Mouse (Mus musculus) 3T3-L1 (cell line): ENCODE measurements around the gene Lysmd4.
"Not testable (repeated sequence)": the region's sequence is repeated elsewhere in the genome, so short reads cannot be mapped to it uniquely, and the experiment has no call there.

Experiments used
- DNase-seq: peaks from one replicate; pipeline ENCODE4 v3.0.0-alpha.2; 2015; ENCODE audit warnings: low read depth, low spot score

Lysmd4 gene

GRCm38 (mm10) chr7:67230640-67231140 is 8.3 kb downstream of the Lysmd4 start:
- DNase-seq = no peak

DNA sequence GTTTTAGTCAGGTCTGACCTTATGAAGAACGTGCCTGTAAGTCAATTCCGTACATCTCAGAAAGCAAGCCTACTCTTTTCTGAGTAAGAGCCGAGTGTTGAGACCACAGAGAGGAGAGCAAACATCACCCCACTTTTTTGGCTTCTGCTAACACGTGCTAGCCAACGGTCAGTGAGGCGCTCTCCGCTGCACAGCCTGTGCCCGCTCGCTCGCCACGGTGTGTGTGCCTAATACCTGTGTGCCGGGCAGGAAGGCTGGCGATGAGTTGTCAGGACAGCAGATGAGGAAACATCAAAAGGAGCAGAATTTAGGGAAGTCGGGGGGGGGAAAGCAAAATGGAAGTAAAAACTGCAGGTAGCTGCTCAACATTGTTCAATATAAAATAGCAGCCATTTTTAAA is 10.2 kb downstream of the Lysmd4 start:
- DNase-seq = no peak

DNA sequence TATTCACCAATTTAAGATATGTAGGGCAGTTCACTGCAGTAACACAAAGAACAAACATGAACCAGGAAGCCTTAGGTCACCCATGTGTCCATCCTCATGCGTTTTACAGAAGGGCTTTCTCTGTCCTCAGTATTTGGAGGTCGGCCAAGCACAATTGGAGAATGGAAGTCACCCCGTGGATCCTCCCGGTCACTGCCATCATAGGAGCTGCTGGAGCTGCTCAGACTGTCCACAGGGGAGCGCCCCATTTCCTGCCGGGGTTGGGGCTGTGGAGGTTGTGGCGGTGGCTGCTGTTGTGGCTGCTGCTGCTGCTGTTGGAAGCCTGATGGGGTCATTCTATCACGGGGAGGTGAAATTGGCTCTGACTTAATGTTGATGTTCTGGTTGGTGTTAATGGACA is 12.5 kb downstream of the Lysmd4 start:
- DNase-seq = no peak

DNA sequence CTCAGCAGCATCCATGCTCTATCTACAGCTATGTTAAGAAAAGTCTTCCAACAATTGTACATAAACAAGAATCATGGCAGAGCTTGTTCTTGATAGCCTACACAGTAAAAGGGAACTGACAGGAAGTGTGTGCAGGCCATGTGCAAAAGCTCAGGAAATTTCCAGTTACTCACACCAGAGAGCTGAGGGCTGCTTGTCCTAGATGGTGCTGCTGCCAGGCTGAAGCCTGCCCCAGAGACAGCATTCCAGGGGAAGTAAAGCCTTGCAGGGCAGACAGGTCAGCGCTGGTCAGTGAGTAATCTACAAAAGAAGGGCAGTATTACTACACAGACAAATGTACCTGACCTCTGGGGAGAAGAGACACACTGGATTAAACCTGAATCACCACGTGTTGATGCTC is 14.0 kb downstream of the Lysmd4 start:
- no peak for DNase-seq

- no peak for DNase-seq
Observed at GRCm38 (mm10) chr7:67237752-67238151, 15.4 kb downstream of the Lysmd4 start.

GRCm38 (mm10) chr7:67241969-67242368 is 19.6 kb downstream of the Lysmd4 start:
- peak; percentile 67 for DNase-seq

DNA sequence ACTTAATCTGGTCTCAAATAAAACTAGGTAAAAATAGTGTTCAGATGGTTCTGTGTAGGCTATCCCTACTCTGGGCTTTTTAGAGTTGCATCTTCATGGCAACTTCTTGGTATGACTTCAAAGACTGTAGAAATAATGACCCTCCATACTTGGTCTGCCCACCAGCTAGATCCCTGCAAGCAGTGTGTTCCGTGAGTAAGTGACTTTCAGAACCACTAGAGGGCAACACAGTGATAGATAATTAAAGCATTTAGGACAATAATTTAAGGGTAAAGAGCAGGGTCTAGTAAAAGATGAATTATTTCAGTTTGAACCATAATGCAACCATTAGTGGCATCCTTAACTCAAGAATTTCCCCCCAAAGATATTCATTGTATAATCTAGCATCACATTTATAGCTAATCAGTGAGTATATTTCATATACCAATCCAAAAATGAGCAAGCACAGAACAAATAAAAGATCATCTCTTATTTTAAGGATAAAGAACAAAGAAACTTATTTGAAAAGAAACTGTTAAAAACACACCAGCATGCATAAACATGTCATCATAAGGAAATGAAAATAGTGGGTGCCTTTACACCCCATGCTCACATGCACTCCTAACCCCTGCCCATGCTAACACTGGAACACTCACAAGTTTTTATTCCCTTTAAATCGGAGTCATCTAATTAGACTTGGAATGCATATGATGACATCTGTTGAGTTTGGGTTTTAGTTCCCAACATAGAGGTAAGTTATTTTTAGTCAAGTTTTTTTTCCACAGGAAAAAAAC is 21.0 kb downstream of the Lysmd4 start:
- DNase-seq = peak; percentile 66

DNA sequence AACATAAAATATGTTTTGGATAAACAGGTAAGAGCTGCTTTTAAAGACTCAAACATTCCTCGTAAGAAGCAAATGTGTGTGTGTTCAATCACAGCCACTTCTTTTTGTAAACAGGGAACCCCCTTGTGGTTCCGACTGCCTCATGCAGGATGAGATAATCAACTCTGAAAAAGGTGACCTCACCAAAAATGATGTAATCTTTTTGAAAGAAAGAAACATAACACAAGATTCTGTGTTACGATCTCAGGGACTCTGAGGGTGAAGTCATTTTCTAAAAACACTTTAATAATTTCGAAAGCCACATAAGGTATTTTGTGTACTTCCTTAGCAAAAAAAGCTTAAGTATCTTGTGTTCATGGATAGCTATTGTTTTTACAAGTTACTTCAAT is 21.5 kb downstream of the Lysmd4 start:
- peak; percentile 72 for DNase-seq

DNA sequence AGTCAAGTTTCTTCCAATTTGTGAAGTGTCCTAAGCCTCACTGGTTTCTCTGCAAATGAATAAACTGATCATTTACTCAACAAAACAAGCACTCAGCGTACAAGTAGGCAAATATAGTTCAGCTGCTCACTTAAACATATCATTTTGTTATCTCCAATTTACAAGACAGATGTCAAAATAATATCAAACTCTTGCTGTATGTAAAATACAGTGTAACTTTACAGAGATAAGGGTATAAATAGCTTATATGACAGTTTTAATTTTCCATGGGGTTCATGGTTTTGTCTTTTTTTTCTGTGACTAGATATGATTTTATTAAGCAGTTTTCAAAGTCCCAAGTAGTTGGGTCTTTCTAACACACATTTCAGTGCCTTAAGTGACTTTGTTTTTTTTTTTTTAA is 22.9 kb downstream of the Lysmd4 start:
- DNase-seq = no peak

DNA sequence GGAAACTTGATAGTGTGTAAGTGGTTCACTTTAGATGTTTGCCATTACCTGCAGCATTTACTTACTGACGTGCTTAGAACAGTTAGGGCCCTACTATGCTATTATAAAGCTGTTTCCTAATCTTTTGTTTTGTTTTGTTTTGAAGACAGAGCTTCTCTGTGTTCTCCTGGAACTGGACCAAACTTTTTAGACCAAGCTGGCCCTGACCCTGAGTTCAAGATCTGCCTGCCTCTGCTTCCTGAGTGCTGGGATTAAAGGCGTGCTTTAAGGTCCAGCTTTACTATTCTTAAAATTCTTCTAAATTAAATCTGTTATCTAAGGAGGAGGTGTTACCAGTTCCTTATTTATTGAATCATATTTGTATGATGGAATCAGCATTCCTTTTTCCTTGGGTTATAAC is 23.7 kb downstream of the Lysmd4 start:
- DNase-seq = no peak

DNA sequence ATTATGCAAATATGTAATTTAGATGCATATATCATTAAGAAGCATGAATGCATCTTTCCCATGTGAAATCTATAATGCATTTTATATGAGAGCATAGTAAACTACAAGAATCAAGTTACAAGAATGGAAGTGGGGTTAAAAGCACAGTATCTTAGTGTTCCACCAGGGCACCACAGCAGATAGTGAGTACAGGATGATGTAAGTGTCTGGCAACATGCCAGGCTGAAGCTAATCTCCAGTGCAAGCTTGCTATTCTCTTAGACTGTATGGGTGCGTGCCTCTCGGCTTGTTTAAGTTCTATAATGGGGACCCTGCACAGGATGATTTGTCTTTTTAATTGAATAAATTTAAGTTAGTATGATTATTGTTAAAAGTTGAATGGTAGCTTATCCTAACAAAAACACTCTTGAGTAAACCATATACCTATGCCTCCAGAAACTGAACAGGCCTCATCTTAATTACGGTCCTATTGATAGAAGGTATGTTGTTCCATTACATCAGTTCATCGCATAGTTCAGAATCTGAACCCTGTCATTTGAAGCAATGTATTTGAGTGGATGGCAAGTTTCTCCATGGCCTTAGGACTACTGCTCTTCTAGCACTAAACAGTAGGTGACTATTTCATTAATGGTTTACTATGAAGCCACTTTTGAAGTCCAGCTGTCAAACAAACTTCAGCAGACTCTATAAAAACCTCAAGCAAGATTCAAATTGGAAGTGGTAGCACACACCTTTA is 37.7 kb downstream of the Lysmd4 start:
- peak; percentile 74 for DNase-seq

GRCm38 (mm10) chr7:67270447-67270846 is 48.1 kb downstream of the Lysmd4 start:
- DNase-seq = not testable (repeated sequence)

- DNase-seq = peak; percentile 64
Observed at GRCm38 (mm10) chr7:67283581-67283980, 61.2 kb downstream of the Lysmd4 start.

GRCm38 (mm10) chr7:67287456-67287855 is 65.1 kb downstream of the Lysmd4 start:
- DNase-seq = peak; percentile 78

DNA sequence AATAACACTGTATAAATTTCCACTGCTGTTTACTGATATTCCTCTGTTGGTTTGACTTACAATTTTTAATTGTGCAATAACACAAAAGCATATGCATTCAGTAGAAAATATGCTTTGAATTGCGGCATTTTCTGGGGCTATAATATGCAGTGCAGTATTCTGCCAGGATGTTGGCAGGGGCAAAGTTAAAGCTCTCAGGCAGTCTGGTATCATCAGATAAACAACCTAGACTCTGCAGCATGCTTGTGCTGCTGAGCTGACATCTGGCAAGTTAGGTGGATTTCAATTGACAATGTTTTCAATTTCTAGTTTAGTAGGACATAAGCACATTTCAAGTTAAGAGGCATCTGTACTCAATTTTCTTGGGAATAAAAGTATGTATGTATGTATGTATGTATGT is 69.0 kb downstream of the Lysmd4 start:
- DNase-seq = no peak

DNA sequence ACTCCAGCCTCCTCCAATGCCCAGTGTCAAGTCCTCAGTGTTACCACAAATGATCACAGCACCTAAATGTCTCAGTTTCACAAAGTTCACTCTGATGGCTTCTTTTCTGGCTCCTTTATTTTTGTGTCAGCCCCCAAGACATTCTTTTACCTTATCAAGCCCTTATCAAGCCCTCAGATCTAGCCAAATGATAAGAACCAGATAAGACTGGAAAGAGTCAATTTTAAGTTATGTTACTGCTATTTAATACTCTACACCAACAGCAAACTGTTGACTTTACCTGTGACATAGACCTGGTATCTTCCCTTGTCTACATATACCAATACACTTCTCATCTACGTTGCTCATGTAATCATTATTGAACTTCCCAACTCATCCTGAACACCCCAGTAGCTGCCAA is 74.1 kb downstream of the Lysmd4 start:
- DNase-seq = no peak

GRCm38 (mm10) chr7:67304937-67305336 is 82.6 kb downstream of the Lysmd4 start:
- no peak for DNase-seq

DNA sequence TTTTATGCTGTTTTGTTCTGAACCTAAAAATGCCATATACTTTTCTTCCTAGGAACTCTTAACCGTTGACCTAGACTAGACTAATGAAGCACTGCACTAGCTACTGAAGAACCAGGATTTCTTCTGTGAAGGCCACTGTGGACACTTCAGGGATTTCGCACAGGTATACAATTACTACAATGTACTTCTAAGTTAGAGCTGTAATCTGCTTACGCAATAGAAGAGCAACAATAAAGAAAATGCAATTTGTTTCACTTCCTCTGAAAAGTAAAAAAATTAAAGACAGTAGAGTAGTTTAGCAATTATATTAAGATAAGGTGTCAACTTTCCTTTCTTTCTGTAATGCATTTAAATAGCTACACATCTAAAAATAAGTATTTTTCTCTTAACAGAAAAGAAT is 84.7 kb downstream of the Lysmd4 start:
- no peak for DNase-seq

GRCm38 (mm10) chr7:67308102-67308501 is 85.8 kb downstream of the Lysmd4 start:
- DNase-seq = no peak

- DNase-seq = no peak
Observed at GRCm38 (mm10) chr7:67310151-67310550, 87.8 kb downstream of the Lysmd4 start.

GRCm38 (mm10) chr7:67313200-67313599 is 90.9 kb downstream of the Lysmd4 start:
- DNase-seq = no peak

GRCm38 (mm10) chr7:67318697-67319096 is 96.4 kb downstream of the Lysmd4 start:
- DNase-seq = no peak

- DNase-seq = peak; percentile 12
Observed at GRCm38 (mm10) chr7:67320359-67320758, 98.0 kb downstream of the Lysmd4 start.
